In genomic region chr7:30196171-30196570, GRCm38 (mm10) we compare ENCODE assay signal across 16 mouse cellular contexts. TPM values are rescaled to one million over a fixed set of nuclear protein-coding genes. Genes with fewer than 3 reads are reported as not detected.
DNase-seq lines count a peak whose midpoint lies in the region; ATAC-seq and TF ChIP-seq lines count a peak whose summit lies in the region.
"Had no signal": no experiment of that assay in that cellular context is flagged by ENCODE, and none has a peak within 500 bp of the region (broad histone marks: within the 10 kb centered on the region; RNA-seq: fewer than 3 reads in every experiment).

No protein-coding gene starts in this region.

- H3K4me1 ChIP-seq in stomach, postnatal 0 days (replicated peaks; ENCODE audit: control insufficient read depth, insufficient read depth) = 0 out of 2 replicates have a peak, but pooled peaks cover 5% of the 10 kb centered on the region

- peaks cover 12% of the 10 kb centered on the region; the same call in 1 of the 2 replicates for H3K36me3 ChIP-seq in stomach, postnatal 0 days (ENCODE audit: control insufficient read depth, insufficient read depth, low read length)

- WGBS in stomach, postnatal 0 days = 33% methylated on average over 6 of the region's 6 CpGs

- H3K4me3 ChIP-seq in stomach, postnatal 0 days (ENCODE audit: low read depth, low read length) = no peak overlapping the region
- H3K4me3 ChIP-seq: embryonic facial prominence, embryonic 15.5 days had no signal

- TF ChIP-seq CTCF in stomach, postnatal 0 days (IDR thresholded peaks at IDR 0.05; ENCODE audit: low read depth) = no peak

- H3K9me3 ChIP-seq in stomach, postnatal 0 days (ENCODE audit: control insufficient read depth, low read length) = no peaks in the 10 kb centered on the region
- H3K9me3 ChIP-seq: embryonic facial prominence, embryonic 15.5 days had no signal

- intact Hi-C loops in heart, postnatal 10 days (cut with DNase I) = no loop called here

- H3K27ac ChIP-seq in stomach, postnatal 0 days (replicated peaks) = peak overlapping the region; percentile 73
- H3K27ac ChIP-seq: embryonic facial prominence, embryonic 15.5 days had no signal

- no peak overlapping the region for H3K4me2 ChIP-seq in stomach, postnatal 0 days (replicated peaks; ENCODE audit: low read depth)

- peak; percentile 49 for DNase-seq in cerebellum, adult 11-12 months
- no peak for DNase-seq in cerebellum, adult 11 months
- peak; percentile 71 for DNase-seq in urinary bladder, postnatal 14 days (ENCODE audit: low spot score)
- DNase-seq in urinary bladder, postnatal 4 days (ENCODE audit: low spot score in 2 of 2) = no peak
- peak; percentile 71 for DNase-seq in ZHBTc4 (ENCODE audit: low read depth, low spot score)
- peak; percentile 58 for DNase-seq in stomach, postnatal 0 days (ENCODE audit: low spot score)
- no peak for DNase-seq in thymus, postnatal 14 days
- DNase-seq in heart, postnatal 10 days = no peak
- DNase-seq: cerebellum, postnatal 14 days; kidney, postnatal 36 days; layer of hippocampus, postnatal 36 days; right cerebral cortex, postnatal 14 days had no signal

- peak; percentile 58 for ATAC-seq in stomach, postnatal 0 days (ENCODE audit: low FRiP score, low TSS enrichment)
- ATAC-seq: forebrain, embryonic 16.5 days had no signal

- H3K27me3 ChIP-seq in stomach, postnatal 0 days (ENCODE audit: control insufficient read depth, insufficient read depth, low read length) = no peaks in the 10 kb centered on the region
- H3K27me3 ChIP-seq: embryonic facial prominence, embryonic 15.5 days had no signal

- TF ChIP-seq EP300 in stomach, postnatal 0 days (optimal IDR thresholded peaks at IDR 0.05) = peak; percentile 85

- H3K9ac ChIP-seq in stomach, postnatal 0 days (ENCODE audit: low read length) = no peak overlapping the region
- H3K9ac ChIP-seq: embryonic facial prominence, embryonic 15.5 days had no signal

RNA-seq across cellular contexts. Expression of gene Capns1, which starts 2.4 kb away (rescaled TPM):
- 94.5 and 96.8 TPM in 2 replicates for polyA plus RNA-seq in stomach, postnatal 0 days (2015; fragmentation: Nextera tagmentation; extraction: Ambion mirVana)
- total RNA-seq in heart, postnatal 10 days (2021) = 100 to 1,000 TPM; 303 to 326 TPM

RNA-seq across cellular contexts. Expression of gene Cox7a1, which starts 12.2 kb away (rescaled TPM):
- 38.8 and 40.7 TPM in 2 replicates for polyA plus RNA-seq in stomach, postnatal 0 days (2015; fragmentation: Nextera tagmentation; extraction: Ambion mirVana)
- total RNA-seq in heart, postnatal 10 days (2021) = 1,000 to 10,000 TPM; 1,192 to 1,277 TPM
- total RNA-seq: midbrain, postnatal 0 days; neutrophil, adult 5-6 weeks had no signal

RNA-seq across cellular contexts. Expression of gene Zfp146, which starts 26.6 kb away (rescaled TPM):
- 4.2 and 5.4 TPM in 2 replicates for polyA plus RNA-seq in stomach, postnatal 0 days (2015; fragmentation: Nextera tagmentation; extraction: Ambion mirVana)
- total RNA-seq in heart, postnatal 10 days (2021) = 10 to 100 TPM; 39.0 to 42.5 TPM

RNA-seq across cellular contexts. Expression of gene Polr2i, which starts 35.6 kb away (rescaled TPM):
- 98.2 and 106 TPM in 2 replicates for polyA plus RNA-seq in stomach, postnatal 0 days (2015; fragmentation: Nextera tagmentation; extraction: Ambion mirVana)
- 10 to 100 TPM; 55.5 to 60.7 TPM for total RNA-seq in heart, postnatal 10 days (2021)

RNA-seq across cellular contexts. Expression of gene Tbcb, which starts 35.9 kb away (rescaled TPM):
- polyA plus RNA-seq in stomach, postnatal 0 days (2015; fragmentation: Nextera tagmentation; extraction: Ambion mirVana) = 149 and 153 TPM in 2 replicates
- 10 to 100 TPM; 68.5 to 76.1 TPM for total RNA-seq in heart, postnatal 10 days (2021)

Comparison
In these comparisons a context has a peak if more than half of its experiments do, and no peak if none do; other contexts are left out.
1. DNase-seq: peak in cerebellum, adult 11-12 months (single experiment), urinary bladder, postnatal 14 days (single experiment), ZHBTc4 (single experiment) and stomach, postnatal 0 days (single experiment); none in cerebellum, adult 11 months (single experiment), urinary bladder, postnatal 4 days (0 of 2), thymus, postnatal 14 days (single experiment) and heart, postnatal 10 days (0 of 2).